Mouse (Mus musculus) heart, embryonic 12.5 days (tissue): ENCODE results near the gene D330020A13Rik. TPM values are rescaled to one million over a fixed set of nuclear protein-coding genes. Genes with fewer than 3 reads are reported as not detected.
A peak's percentile ranks its signal among the peaks of the same experiment; 100 is the strongest.

Source experiments
- ATAC-seq: fragments of 200-750 bp; cut with Nextera tagmentation; 2 replicates; pipeline ENCODE4 v1.8.0; 2017; ENCODE audit warnings: moderate TSS enrichment, moderate library complexity; ENCODE audit not compliant: insufficient number of reproducible peaks, low FRiP score
- H3K27ac ChIP-seq: fragments of 300-500 bp; sonication (generic); 2 replicates; pipeline ENCODE4 v1.5.1; 2016; ENCODE audit warnings: mild to moderate bottlenecking, moderate library complexity; ENCODE audit not compliant: poor library complexity, severe bottlenecking
- H3K27me3 ChIP-seq: fragments of 300-500 bp; sonication (generic); replicated peaks from 2 replicates; pipeline ENCODE4 v1.6.1; 2016; ENCODE audit warnings: mild to moderate bottlenecking, moderate library complexity
- H3K36me3 ChIP-seq: fragments of 300-500 bp; sonication (generic); 2 replicates; pipeline ENCODE4 v1.6.1; 2016; ENCODE audit warnings: mild to moderate bottlenecking, moderate library complexity
- H3K4me1 ChIP-seq: fragments of 300-500 bp; sonication (generic); replicated peaks from 2 replicates; pipeline ENCODE4 v1.6.1; 2016; ENCODE audit warnings: mild to moderate bottlenecking
- H3K4me2 ChIP-seq: fragments of 300-500 bp; sonication (generic); 2 replicates; pipeline ENCODE4 v1.6.1; 2016; ENCODE audit warnings: mild to moderate bottlenecking, moderate library complexity
- H3K4me3 ChIP-seq: fragments of 300-500 bp; sonication (generic); 2 replicates; pipeline ENCODE4 v1.5.1; 2016; ENCODE audit warnings: mild to moderate bottlenecking
- H3K9ac ChIP-seq: fragments of 300-500 bp; sonication (generic); 2 replicates; pipeline ENCODE4 v1.6.1; 2016; ENCODE audit warnings: mild to moderate bottlenecking, moderate library complexity
- H3K9me3 ChIP-seq: fragments of 300-500 bp; sonication (generic); replicated peaks from 2 replicates; pipeline ENCODE4 v1.6.1; 2016; ENCODE audit warnings: mild to moderate bottlenecking, moderate library complexity
- WGBS: fragments of 180-500 bp; shearing (Covaris S2); methylation state at CpG from one replicate; pipeline ENCODE4 v1.1.7; 2016; 5-methylcytosine and 5-hydroxymethylcytosine counted together
- polyA plus RNA-seq: library from polyadenylated mRNA; unstranded; fragments of >200 nt; fragmentation: Nextera tagmentation; extraction: Ambion mirVana; gene quantifications from 2 replicates; pipeline ENCODE4 v1.2.1, GENCODE M21; 2016

D330020A13Rik gene
- polyA plus RNA-seq = 0.18 and 0.27 TPM in 2 replicates

DNA sequence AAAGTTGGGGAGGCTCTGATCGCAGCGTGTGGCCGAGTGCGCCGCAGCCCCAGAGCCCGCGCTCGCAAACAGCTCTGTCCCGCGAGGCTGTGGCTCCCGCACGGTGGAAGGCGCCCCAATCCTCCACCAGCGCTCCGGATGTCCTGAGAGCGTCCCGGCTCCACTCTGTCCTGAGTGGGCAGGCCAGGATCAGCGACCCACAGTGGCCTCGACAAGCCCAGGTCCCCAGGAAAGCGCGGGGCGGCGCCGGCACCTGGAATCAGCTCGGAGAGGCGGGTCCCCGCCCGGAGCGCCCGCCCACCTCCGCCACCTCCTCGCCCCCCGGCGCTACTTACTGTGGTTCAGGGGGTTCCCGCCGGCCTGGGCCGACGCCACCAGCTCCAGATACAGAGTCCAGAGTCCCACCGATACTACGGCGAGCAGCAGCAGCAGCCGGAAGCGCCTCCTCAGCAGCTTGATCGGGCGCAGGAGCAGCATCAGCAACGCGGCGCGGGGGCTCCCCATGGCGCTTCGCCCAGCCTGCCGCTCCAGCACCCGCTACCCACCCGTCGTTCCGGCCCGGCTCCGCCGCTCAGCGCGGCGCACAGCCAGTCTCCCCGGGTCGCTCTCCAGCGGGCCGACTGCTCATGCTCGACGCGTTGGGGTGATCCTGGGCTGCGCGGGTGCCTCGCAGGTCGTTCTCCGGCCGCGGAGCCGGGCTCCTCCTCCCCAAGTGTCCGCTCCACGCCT lies at the start of gene D330020A13Rik, which contains the start of gene B4galnt3:
Gene D330020A13Rik, plus strand, starts transcription at position 309 of the 729 bp plus-strand sequence.
Gene B4galnt3, minus strand, starts transcription at position 504 of the 729 bp plus-strand sequence.
- peak; percentile 64 for ATAC-seq
- Histone ChIP-seq H3K9me3 (no peaks in the 10 kb centered on the region), H3K4me2 (peak within 1 kb of the TSS; percentile 98), H3K9ac (peak within 1 kb of the TSS; percentile 67), H3K4me1 (peaks cover 4% of the 10 kb centered on the region), H3K36me3 (no peaks in the 10 kb centered on the region), H3K4me3 (peak within 1 kb of the TSS; percentile 63), H3K27me3 (peaks cover 40% of the 10 kb centered on the region), H3K27ac (no peak within 1 kb of the TSS)
- WGBS = under 1% methylated on average over 72 of the region's 79 CpGs

DNA sequence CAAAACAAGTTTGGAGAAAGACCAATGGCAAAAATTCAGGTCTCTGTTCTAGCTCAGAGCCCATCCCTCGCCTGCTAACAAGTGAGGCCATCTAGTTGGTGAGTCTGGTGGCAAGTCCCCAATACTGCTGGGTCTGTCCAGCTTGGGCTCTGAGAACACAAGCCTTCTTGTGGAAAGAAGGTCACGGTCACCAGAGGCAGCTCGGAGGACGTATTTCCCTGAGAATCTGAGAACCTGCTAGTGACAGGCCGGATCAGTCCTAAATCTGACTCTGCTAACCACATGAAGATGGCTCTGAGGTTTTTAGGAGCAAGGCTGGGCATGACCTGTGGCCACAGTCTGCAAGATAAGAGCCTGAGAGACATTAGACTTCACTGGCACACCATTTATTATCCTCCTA lies 47.5 kb upstream of the D330020A13Rik start:
- no peak overlapping the region for H3K9ac ChIP-seq
- 84% methylated on average over 5 of the region's 5 CpGs for WGBS
- ATAC-seq = no peak
- H3K4me3 ChIP-seq = no peak overlapping the region
- no peaks in the 10 kb centered on the region for H3K4me1 ChIP-seq
- no peak overlapping the region for H3K4me2 ChIP-seq
- no peaks in the 10 kb centered on the region for H3K27me3 ChIP-seq
- no peaks in the 10 kb centered on the region for H3K36me3 ChIP-seq
- no peaks in the 10 kb centered on the region for H3K9me3 ChIP-seq
- no peak overlapping the region for H3K27ac ChIP-seq

DNA sequence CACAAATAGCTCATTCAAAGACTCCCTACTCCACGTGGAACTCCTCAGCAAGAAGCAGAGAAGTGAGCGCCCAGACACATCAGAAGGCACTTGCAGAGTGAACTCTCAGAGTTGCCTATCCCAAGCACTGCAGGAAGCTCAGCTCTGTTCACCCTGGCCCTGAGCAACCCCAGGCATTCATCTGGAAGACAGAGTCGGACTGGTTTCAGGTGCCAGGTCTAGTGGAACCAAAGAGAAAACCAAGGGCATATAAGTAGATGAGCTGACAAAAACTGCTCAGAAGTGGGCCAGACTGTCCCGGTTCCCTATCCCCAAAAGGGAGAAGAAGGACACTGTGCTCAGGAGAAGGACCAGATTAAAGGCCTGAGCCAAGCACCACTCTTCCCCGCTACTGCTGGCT lies 44.3 kb upstream of the D330020A13Rik start:
- no peaks in the 10 kb centered on the region for H3K36me3 ChIP-seq
- no peak overlapping the region for H3K9ac ChIP-seq
- no peak overlapping the region for H3K4me3 ChIP-seq
- no peaks in the 10 kb centered on the region for H3K9me3 ChIP-seq
- no peaks in the 10 kb centered on the region for H3K4me1 ChIP-seq
- no peaks in the 10 kb centered on the region for H3K27me3 ChIP-seq
- WGBS = 72% methylated on average over 5 of the region's 5 CpGs
- ATAC-seq = no peak
- no peak overlapping the region for H3K27ac ChIP-seq
- no peak overlapping the region for H3K4me2 ChIP-seq

DNA sequence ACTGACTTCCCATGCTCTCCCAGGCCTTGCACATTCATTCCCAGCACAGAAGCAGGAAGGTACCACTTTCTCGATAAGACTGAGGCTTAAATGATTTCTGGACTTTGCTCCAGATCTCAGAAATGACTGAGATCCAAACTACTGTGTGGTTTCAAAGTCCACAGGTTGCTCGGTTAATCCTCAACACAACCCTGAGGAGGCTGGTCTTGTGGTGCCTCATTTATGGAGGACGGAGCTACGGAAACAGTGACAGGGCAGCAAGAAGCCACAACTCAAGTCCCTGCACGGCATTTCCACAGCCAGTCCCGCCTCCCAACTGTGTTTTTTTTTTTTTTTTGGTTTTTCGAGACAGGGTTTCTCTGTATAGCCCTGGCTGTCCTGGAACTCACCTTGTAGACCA lies 43.2 kb upstream of the D330020A13Rik start:
- no peak overlapping the region for H3K9ac ChIP-seq
- H3K27me3 ChIP-seq = no peaks in the 10 kb centered on the region
- H3K36me3 ChIP-seq = no peaks in the 10 kb centered on the region
- H3K4me3 ChIP-seq = no peak overlapping the region
- WGBS = 70% methylated on average over 7 of the region's 7 CpGs
- no peak overlapping the region for H3K4me2 ChIP-seq
- no peaks in the 10 kb centered on the region for H3K9me3 ChIP-seq
- no peak overlapping the region for H3K27ac ChIP-seq
- no peak for ATAC-seq
- no peaks in the 10 kb centered on the region for H3K4me1 ChIP-seq

GRCm38 (mm10) chr6:120252741-120253140 lies 41.4 kb upstream of the D330020A13Rik start:
- 78% methylated on average over 2 of the region's 2 CpGs for WGBS

GRCm38 (mm10) chr6:120254640-120255039 lies 39.5 kb upstream of the D330020A13Rik start:
- Histone ChIP-seq H3K27me3 (no peaks in the 10 kb centered on the region), H3K36me3 (no peaks in the 10 kb centered on the region), H3K9me3 (no peaks in the 10 kb centered on the region), H3K27ac (no peak overlapping the region), H3K9ac (no peak overlapping the region), H3K4me1 (no peaks in the 10 kb centered on the region), H3K4me2 (no peak overlapping the region), H3K4me3 (no peak overlapping the region)
- 66% methylated on average over 4 of the region's 4 CpGs for WGBS
- ATAC-seq = no peak

More at GRCm38 (mm10) chr6:120252741-120253140, 41.4 kb upstream of the D330020A13Rik start:
- no peak overlapping the region for H3K4me3 ChIP-seq
- no peaks in the 10 kb centered on the region for H3K9me3 ChIP-seq
- H3K36me3 ChIP-seq = no peaks in the 10 kb centered on the region
- no peaks in the 10 kb centered on the region for H3K4me1 ChIP-seq
- H3K27me3 ChIP-seq = no peaks in the 10 kb centered on the region
- no peak for ATAC-seq
- no peak overlapping the region for H3K27ac ChIP-seq
- H3K4me2 ChIP-seq = no peak overlapping the region
- no peak overlapping the region for H3K9ac ChIP-seq

- H3K27ac ChIP-seq = no peak overlapping the region
- no peaks in the 10 kb centered on the region for H3K9me3 ChIP-seq
- WGBS = 61% methylated on average over 4 of the region's 4 CpGs
- no peaks in the 10 kb centered on the region for H3K27me3 ChIP-seq
- H3K36me3 ChIP-seq = no peaks in the 10 kb centered on the region
- no peak overlapping the region for H3K4me2 ChIP-seq
- no peak overlapping the region for H3K9ac ChIP-seq
- no peak for ATAC-seq
- no peak overlapping the region for H3K4me3 ChIP-seq
- H3K4me1 ChIP-seq = no peaks in the 10 kb centered on the region
Measured at GRCm38 (mm10) chr6:120255144-120255543, 39.0 kb upstream of the D330020A13Rik start.

DNA sequence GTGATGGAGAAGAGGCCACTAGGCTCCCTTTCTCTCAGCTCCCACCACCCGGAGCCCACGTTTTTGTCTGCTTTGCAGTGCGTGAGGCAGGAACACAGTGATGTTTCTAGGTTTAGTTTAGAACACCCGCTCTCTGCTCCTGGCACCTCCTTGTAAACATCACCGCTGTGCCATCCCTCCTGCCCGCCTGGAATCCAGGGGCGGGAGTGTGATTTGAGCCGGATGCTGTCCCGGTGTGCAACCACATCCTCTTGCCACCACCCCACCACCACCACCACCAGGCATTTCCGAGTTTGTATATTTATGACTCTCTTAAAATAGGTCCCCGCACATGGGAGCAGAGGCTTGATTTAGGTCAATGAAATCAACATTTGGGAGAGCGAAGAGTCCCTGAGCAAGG lies 38.5 kb upstream of the D330020A13Rik start:
- Histone ChIP-seq H3K9me3 (no peaks in the 10 kb centered on the region), H3K4me1 (no peaks in the 10 kb centered on the region), H3K9ac (no peak overlapping the region), H3K4me2 (no peak overlapping the region), H3K36me3 (no peaks in the 10 kb centered on the region), H3K27ac (no peak overlapping the region), H3K27me3 (no peaks in the 10 kb centered on the region), H3K4me3 (no peak overlapping the region)
- 89% methylated on average over 12 of the region's 12 CpGs for WGBS
- no peak for ATAC-seq

DNA sequence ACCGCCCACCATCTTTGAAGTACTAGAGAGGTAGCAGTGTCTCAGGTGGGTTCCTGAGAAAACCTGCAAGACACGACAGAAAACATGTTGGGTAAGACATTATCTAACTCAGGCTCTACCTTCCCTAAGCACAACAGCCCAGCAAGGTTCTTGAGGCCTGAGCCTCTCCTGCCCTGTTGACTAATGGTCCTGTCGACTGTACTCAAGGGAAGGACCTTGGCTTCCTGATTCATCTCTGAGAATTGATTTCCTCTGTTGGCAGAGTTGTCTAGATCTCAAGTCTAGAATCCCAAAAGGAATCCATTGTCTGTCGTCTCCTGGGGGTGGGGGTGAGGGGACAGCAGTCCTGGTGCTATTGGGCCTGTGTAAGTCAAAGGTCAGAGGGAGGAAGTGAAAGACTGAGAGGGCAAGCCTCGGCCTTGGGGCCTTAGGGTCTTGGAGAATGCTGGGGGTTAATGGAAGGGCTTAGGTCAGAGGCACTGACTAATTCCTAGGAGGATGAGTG lies 37.7 kb upstream of the D330020A13Rik start:
- Histone ChIP-seq H3K4me3 (no peak overlapping the region), H3K4me2 (no peak overlapping the region), H3K4me1 (no peaks in the 10 kb centered on the region), H3K27ac (no peak overlapping the region), H3K27me3 (no peaks in the 10 kb centered on the region), H3K9me3 (no peaks in the 10 kb centered on the region), H3K36me3 (no peaks in the 10 kb centered on the region), H3K9ac (no peak overlapping the region)
- 65% methylated on average over 5 of the region's 5 CpGs for WGBS
- no peak for ATAC-seq

DNA sequence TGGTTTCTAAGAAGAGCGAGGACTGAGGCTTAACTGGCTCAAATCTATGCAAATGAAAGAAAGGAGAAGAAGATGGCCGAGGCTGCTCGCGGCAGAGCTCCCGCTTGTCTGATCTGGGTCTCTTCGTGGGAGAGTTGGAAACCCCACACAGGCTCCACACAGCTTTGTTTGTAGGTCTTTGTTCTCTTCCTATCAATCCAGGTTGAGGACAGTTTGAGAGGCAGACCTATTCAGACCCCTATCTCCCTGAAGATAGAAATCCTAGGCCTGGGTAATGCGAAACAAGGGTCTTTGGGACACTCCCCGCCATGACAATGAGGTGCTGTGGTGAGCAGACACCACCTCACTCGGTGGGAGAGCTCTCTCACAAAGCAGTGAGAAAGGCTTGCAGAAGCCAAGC lies 34.7 kb upstream of the D330020A13Rik start:
- peaks cover 26% of the 10 kb centered on the region for H3K4me1 ChIP-seq
- no peaks in the 10 kb centered on the region for H3K9me3 ChIP-seq
- H3K4me2 ChIP-seq = no peak overlapping the region
- H3K9ac ChIP-seq = no peak overlapping the region
- no peaks in the 10 kb centered on the region for H3K27me3 ChIP-seq
- H3K36me3 ChIP-seq = no peaks in the 10 kb centered on the region
- ATAC-seq = no peak
- no peak overlapping the region for H3K27ac ChIP-seq
- H3K4me3 ChIP-seq = no peak overlapping the region
- 45% methylated on average over 9 of the region's 9 CpGs for WGBS

DNA sequence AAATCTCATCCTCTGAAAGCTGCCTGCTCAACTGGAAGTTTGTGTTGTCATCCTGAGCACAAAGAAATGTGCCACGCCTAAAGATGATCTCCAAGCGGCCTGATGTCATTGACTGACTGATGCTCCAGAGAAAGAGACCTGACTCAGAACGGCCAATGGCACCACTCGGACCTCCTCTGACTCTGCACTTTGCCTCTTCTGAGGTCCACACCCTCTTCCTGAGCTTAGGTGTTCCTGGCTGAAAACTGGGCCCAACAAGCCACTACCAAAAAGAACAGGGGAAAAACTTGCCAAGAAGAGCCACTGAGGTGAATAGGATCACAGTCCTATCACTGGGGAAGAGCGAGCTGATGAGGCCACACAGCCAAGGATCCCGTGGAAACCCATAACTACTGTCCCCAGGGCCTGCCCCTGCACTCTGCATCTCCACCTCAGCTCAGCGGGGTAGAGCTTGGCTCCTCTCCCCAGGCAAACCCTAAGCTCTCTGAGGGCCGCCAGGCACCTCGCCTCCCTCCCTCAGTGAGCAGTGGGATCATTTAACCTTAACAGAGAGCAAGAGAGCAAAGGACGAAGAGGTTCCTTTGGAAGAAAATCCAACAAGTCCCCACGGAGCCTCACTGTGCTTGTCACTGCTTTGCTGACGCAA lies 31.2 kb upstream of the D330020A13Rik start:
- H3K9me3 ChIP-seq = no peaks in the 10 kb centered on the region
- 61% methylated on average over 12 of the region's 12 CpGs for WGBS
- H3K27me3 ChIP-seq = no peaks in the 10 kb centered on the region
- no peak overlapping the region for H3K4me2 ChIP-seq
- no peaks in the 10 kb centered on the region for H3K36me3 ChIP-seq
- no peak overlapping the region for H3K9ac ChIP-seq
- H3K27ac ChIP-seq = no peak overlapping the region
- no peak overlapping the region for H3K4me3 ChIP-seq
- no peak for ATAC-seq
- peaks cover 29% of the 10 kb centered on the region for H3K4me1 ChIP-seq
